Mouse (Mus musculus): ENCODE results near the gene Edem3. TPM values are rescaled to one million over a fixed set of nuclear protein-coding genes. Genes with fewer than 3 reads are reported as not detected.

Edem3 gene
- polyA plus RNA-seq, 1 experiment from 2014 or later: 5.6 TPM

Other genes starting within 250 kb of the Edem3 start
- 8.6 and 9.1 TPM in 2 replicates for gene Fam129a, start 184.2 kb upstream of the Edem3 start, polyA plus RNA-seq (2015; fragmentation: Nextera tagmentation; extraction: Ambion mirVana)

All from liver, embryonic 15.5 days (tissue).